Mouse (Mus musculus) CH12.LX (cell line): ENCODE measurements around the gene Tepsin. TPM values are rescaled to one million over a fixed set of nuclear protein-coding genes. Genes with fewer than 3 reads are reported as not detected.

ENCODE experiments used
- DNase-seq: peaks from one replicate; pipeline ENCODE4 v3.0.0-alpha.2; 2013; ENCODE audit errors: extremely low read depth
- H3K27ac ChIP-seq: 2 replicates; pipeline ENCODE4 v1.5.1; 2012; ENCODE audit warnings: low read depth, mild to moderate bottlenecking, control low read depth, moderate library complexity; ENCODE audit not compliant: insufficient read depth
- H3K27me3 ChIP-seq: replicated peaks from 2 replicates; pipeline ENCODE3; 2012; ENCODE audit warnings: inconsistent platforms
- H3K36me3 ChIP-seq, 2 experiments: replicated peaks in 1 of 2; 2 replicates each; pipeline versions ENCODE3 to v1.6.1; 2012; ENCODE audit warnings: inconsistent platforms in 1 of 2, low read length in 1 of 2, mild to moderate bottlenecking in 1 of 2, mixed read lengths in 1 of 2, moderate library complexity in 1 of 2; ENCODE audit not compliant: control insufficient read depth in 1 of 2, insufficient read depth in 1 of 2
- H3K4me1 ChIP-seq, 2 experiments: 2 replicates each; pipeline ENCODE4 v1.6.1; 2012; ENCODE audit warnings: inconsistent platforms in 1 of 2, moderate library complexity in 1 of 2; ENCODE audit not compliant: insufficient read depth in 2 of 2, control insufficient read depth in 1 of 2
- H3K4me2 ChIP-seq: 2 replicates; pipeline ENCODE4 v1.6.1; 2012; ENCODE audit warnings: low read depth, mild to moderate bottlenecking, control low read depth; ENCODE audit not compliant: poor library complexity, insufficient read depth, severe bottlenecking
- H3K4me3 ChIP-seq, 3 experiments: fragments of 150-350 bp in 1 of 3; sonication (generic) in 1 of 3; replicated peaks in 1 of 3; 2 replicates each; pipeline versions ENCODE3 to v1.5.1; 2011 to 2012; ENCODE audit warnings: low read depth in 2 of 3, low read length in 2 of 3, mild to moderate bottlenecking in 2 of 3, moderate library complexity in 2 of 3, control low read depth in 1 of 3, improper control_type of control experiment in 1 of 3, inconsistent platforms in 1 of 3, mixed read lengths in 1 of 3; ENCODE audit not compliant: poor library complexity in 1 of 3
- H3K79me2 ChIP-seq: replicated peaks from 2 replicates; pipeline ENCODE4 v1.6.1; 2012; ENCODE audit warnings: mild to moderate bottlenecking, moderate library complexity; ENCODE audit not compliant: control insufficient read depth, poor library complexity, insufficient read depth, severe bottlenecking; ENCODE audit errors: extremely low read depth
- H3K9ac ChIP-seq: 2 replicates; pipeline ENCODE4 v1.6.1; 2012; ENCODE audit warnings: low read depth, mild to moderate bottlenecking, control low read depth, moderate library complexity; ENCODE audit not compliant: insufficient read depth
- H3K9me3 ChIP-seq: replicated peaks from 2 replicates; pipeline ENCODE3; 2012; ENCODE audit warnings: low read length, inconsistent platforms, mixed read lengths
- BHLHE40 ChIP-seq: IDR thresholded peaks from 2 replicates; pipeline ENCODE4 v1.6.1; 2011; ENCODE audit warnings: mild to moderate bottlenecking, low read depth, low read length, improper control_type of control experiment
- ELF1 ChIP-seq: IDR thresholded peaks from 2 replicates; pipeline ENCODE4 v1.6.1; 2014; ENCODE audit warnings: low read depth, mild to moderate bottlenecking, inconsistent platforms, low read length, improper control_type of control experiment
- EP300 ChIP-seq: IDR thresholded peaks from 2 replicates; pipeline ENCODE4 v1.6.1; 2011; ENCODE audit warnings: low read length, improper control_type of control experiment
- GABPA ChIP-seq: IDR thresholded peaks from 2 replicates; pipeline ENCODE4 v1.6.1; 2012; ENCODE audit warnings: low read depth, low read length, improper control_type of control experiment, inconsistent platforms; ENCODE audit not compliant: insufficient replicate concordance
- HCFC1 ChIP-seq: IDR thresholded peaks from 2 replicates; pipeline ENCODE4 v1.6.1; 2012; ENCODE audit warnings: low read depth, mild to moderate bottlenecking, inconsistent platforms, low read length, improper control_type of control experiment
- IRF4 ChIP-seq: IDR thresholded peaks from 2 replicates; pipeline ENCODE4 v1.6.1; 2014; ENCODE audit warnings: low read depth, mild to moderate bottlenecking, inconsistent platforms, low read length, improper control_type of control experiment
- JUN ChIP-seq: IDR thresholded peaks from 2 replicates; pipeline ENCODE4 v1.6.1; 2011; ENCODE audit warnings: low read depth, mild to moderate bottlenecking, low read length, improper control_type of control experiment, moderate library complexity; ENCODE audit not compliant: insufficient read depth
- JUND ChIP-seq: conservative IDR thresholded peaks from 2 replicates; pipeline ENCODE4 v1.6.1; 2011; ENCODE audit warnings: low read depth, low read length, improper control_type of control experiment
- KAT2A ChIP-seq: IDR thresholded peaks from 2 replicates; pipeline ENCODE4 v1.6.1; 2012; ENCODE audit warnings: low read length, improper control_type of control experiment, inconsistent platforms; ENCODE audit not compliant: insufficient replicate concordance
- MAX ChIP-seq: IDR thresholded peaks from 2 replicates; pipeline ENCODE4 v1.6.1; 2011; ENCODE audit warnings: low read length, improper control_type of control experiment
- MXI1 ChIP-seq: IDR thresholded peaks from 2 replicates; pipeline ENCODE4 v1.6.1; 2011; ENCODE audit warnings: mild to moderate bottlenecking, low read depth, low read length, improper control_type of control experiment
- MYC ChIP-seq: IDR thresholded peaks from 2 replicates; pipeline ENCODE4 v1.6.1; 2011; ENCODE audit warnings: low read depth, mild to moderate bottlenecking, improper control_type of control experiment, low read length
- NRF1 ChIP-seq: IDR thresholded peaks from 2 replicates; pipeline ENCODE4 v1.6.1; 2014; ENCODE audit warnings: low read depth, mild to moderate bottlenecking, inconsistent platforms, low read length, improper control_type of control experiment, moderate library complexity
- POLR2A ChIP-seq: IDR thresholded peaks from 2 replicates; pipeline ENCODE4 v1.6.1; 2011; ENCODE audit warnings: low read depth, mild to moderate bottlenecking, improper control_type of control experiment, low read length
- POLR2AphosphoS2 ChIP-seq: IDR thresholded peaks from 2 replicates; pipeline ENCODE4 v1.6.1; 2011; ENCODE audit warnings: low read depth, low read length, improper control_type of control experiment
- RAD21 ChIP-seq: IDR thresholded peaks from 2 replicates; pipeline ENCODE4 v1.6.1; 2011; ENCODE audit warnings: low read depth, mild to moderate bottlenecking, low read length, improper control_type of control experiment, moderate library complexity
- RCOR1 ChIP-seq: conservative IDR thresholded peaks from 2 replicates; pipeline ENCODE4 v1.6.1; 2012; ENCODE audit warnings: low read depth, mild to moderate bottlenecking, inconsistent platforms, low read length, improper control_type of control experiment
- SIN3A ChIP-seq: IDR thresholded peaks from 2 replicates; pipeline ENCODE4 v1.6.1; 2012; ENCODE audit warnings: low read length, improper control_type of control experiment, inconsistent platforms
- SMC3 ChIP-seq: IDR thresholded peaks from 2 replicates; pipeline ENCODE4 v1.6.1; 2011; ENCODE audit warnings: low read depth, low read length, improper control_type of control experiment
- TBP ChIP-seq: conservative IDR thresholded peaks from 2 replicates; pipeline ENCODE4 v1.6.1; 2011; ENCODE audit warnings: low read depth, low read length, improper control_type of control experiment
- USF1 ChIP-seq: IDR thresholded peaks from 2 replicates; pipeline ENCODE4 v1.6.1; 2014; ENCODE audit warnings: low read depth, mild to moderate bottlenecking, inconsistent platforms, low read length, improper control_type of control experiment
- USF2 ChIP-seq: conservative IDR thresholded peaks from 2 replicates; pipeline ENCODE4 v1.6.1; 2011; ENCODE audit warnings: low read depth, low read length, improper control_type of control experiment
- ZMIZ1 ChIP-seq: IDR thresholded peaks from 2 replicates; pipeline ENCODE4 v1.6.1; 2012; ENCODE audit warnings: low read depth, mild to moderate bottlenecking, inconsistent platforms, low read length, improper control_type of control experiment
- ZNF384 ChIP-seq: IDR thresholded peaks from 2 replicates; pipeline ENCODE4 v1.6.1; 2012; ENCODE audit warnings: low read depth, low read length, improper control_type of control experiment, inconsistent platforms
- dilution Hi-C: fragments of 300-500 bp; cut with MboI; formaldehyde crosslinking; loops from 2 replicates; pipeline ENCODE4 v1.14.3; 2020; ENCODE audit warnings: low sequenced_read_pairs; ENCODE audit not compliant: extremely low pct_unique_long_range_greater_than_20kb, extremely low pct_ligation_motif_present
- in situ Hi-C: fragments of 300-500 bp; cut with MboI; formaldehyde crosslinking; loops from 3 replicates; pipeline ENCODE4 v1.14.3; 2019; ENCODE audit warnings: low sequenced_read_pairs, low pct_ligation_motif_present, low pct_unique_long_range_greater_than_20kb, mixed read lengths
- polyA plus RNA-seq: library from polyadenylated mRNA; unstranded; fragments of >175 nt; gene quantifications from 2 replicates; pipeline ENCODE4 v1.2.1, GENCODE M21; 2012; ENCODE audit warnings: low read depth; ENCODE audit not compliant: insufficient read length
- total RNA-seq, 2 experiments: library from RNA; depleted of rRNA; stranded (reverse); fragments of 300-350 nt in 1 of 2; fragments of >200 nt in 1 of 2; gene quantifications; 2 replicates each; pipeline ENCODE4 v1.2.3; 2012 to 2014

Tepsin gene
- total and polyA plus RNA-seq, 3 experiments, result 13.7 to 22.1 (median 14.2) TPM

DNA sequence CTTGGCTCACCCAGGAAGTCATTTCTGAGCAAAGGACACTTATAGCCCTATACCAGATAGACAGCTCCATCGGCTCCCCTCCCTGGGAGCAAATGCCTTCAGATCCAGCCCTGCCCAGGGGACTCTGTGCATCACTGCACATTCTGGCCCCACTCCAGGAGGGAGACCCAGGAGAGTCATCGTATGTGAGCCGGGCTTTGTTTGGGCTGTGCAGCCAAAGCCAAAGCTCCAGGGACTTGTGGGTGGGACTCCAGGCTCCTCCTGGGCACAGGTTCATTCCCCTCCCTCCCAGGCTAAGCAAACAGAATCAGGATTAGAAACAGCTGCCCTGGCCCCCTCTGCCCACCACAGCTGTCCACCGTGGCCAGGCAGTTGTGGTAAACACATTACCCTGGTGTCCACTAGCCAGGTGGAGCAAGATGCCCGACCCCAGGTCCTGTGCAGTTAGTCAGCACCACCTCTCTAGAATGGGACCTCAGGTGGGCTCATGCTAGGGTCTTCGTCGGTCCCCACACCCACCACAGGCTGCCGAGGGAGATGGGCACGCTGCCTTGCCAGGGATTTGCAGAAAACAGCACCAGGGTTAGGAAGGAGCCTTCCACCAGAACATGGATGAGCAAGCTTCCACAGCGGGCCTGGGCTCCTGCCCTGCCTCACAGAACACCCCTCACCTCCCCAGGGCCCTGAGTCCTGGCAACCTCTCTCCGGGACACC, 52.5 kb downstream of the Tepsin start:
- no peak for DNase-seq
- H3K4me2 ChIP-seq, result no peak overlapping the region
- no peaks in the 10 kb centered on the region for H3K9me3 ChIP-seq
- no peak overlapping the region for H3K9ac ChIP-seq
- H3K27ac ChIP-seq, result no peak overlapping the region
- H3K27me3 ChIP-seq, result peaks cover 22% of the 10 kb centered on the region
- in situ Hi-C loops, result no loop called here
- H3K79me2 ChIP-seq, result no peaks in the 10 kb centered on the region
- TF ChIP-seq JUND (no peak), USF2 (no peak), ELF1 (no peak), RAD21 (no peak), SIN3A (no peak), MAX (no peak), TBP (no peak), MXI1 (no peak), USF1 (no peak), GABPA (no peak), ZNF384 (no peak), NRF1 (no peak), IRF4 (no peak), ZMIZ1 (no peak), SMC3 (no peak), KAT2A (no peak), POLR2A (no peak), POLR2AphosphoS2 (no peak)
- TF ChIP-seq, all 38 proteins: peak for 0
- H3K4me3 ChIP-seq, result no peak overlapping the region
- peaks cover 3 to 19% of the 10 kb centered on the region in 2 experiments; a peak in 2 of 4 replicates for H3K4me1 ChIP-seq
- H3K36me3 ChIP-seq, result no peaks in the 10 kb centered on the region
- dilution Hi-C loops, result no loop called here

- H3K9ac ChIP-seq, result no peak overlapping the region
- dilution Hi-C loops, result no loop called here
- no peaks in the 10 kb centered on the region for H3K9me3 ChIP-seq
- in situ Hi-C loops, result no loop called here
- H3K4me1 ChIP-seq, result peaks cover 3 to 19% of the 10 kb centered on the region in 2 experiments; a peak in 2 of 4 replicates
- no peak overlapping the region for H3K4me3 ChIP-seq
- TF ChIP-seq BHLHE40 (no peak), EP300 (no peak), JUND (no peak), MXI1 (no peak), JUN (no peak), MYC (no peak), RCOR1 (no peak), HCFC1 (no peak), POLR2AphosphoS2 (no peak), NRF1 (no peak), POLR2A (no peak)
- no peak overlapping the region for H3K27ac ChIP-seq
- no peaks in the 10 kb centered on the region for H3K79me2 ChIP-seq
- H3K27me3 ChIP-seq, result peaks cover 27% of the 10 kb centered on the region
- H3K36me3 ChIP-seq, result no peaks in the 10 kb centered on the region
- DNase-seq, result no peak
- H3K4me2 ChIP-seq, result no peak overlapping the region
Measured at GRCm38 (mm10) chr11:120045341-120045740, 53.2 kb downstream of the Tepsin start.
